Mouse (Mus musculus) heart, adult 2 months (tissue): ENCODE data around the gene Acat3. TPM values are rescaled to one million over a fixed set of nuclear protein-coding genes. Genes with fewer than 3 reads are reported as not detected.
A peak's percentile ranks its signal among the peaks of the same experiment; 100 is the strongest.
"Not testable (repeated sequence)": the region's sequence is repeated elsewhere in the genome, so short reads cannot be mapped to it uniquely, and the experiment has no call there.

ENCODE experiments used
- DNase-seq, 2 experiments: peaks; one replicate each; pipeline ENCODE4 v3.0.0; 2021
- H3K27ac ChIP-seq: fragments of 200-600 bp; 2 replicates; pipeline ENCODE4 v1.8.1; 2022
- H3K27me3 ChIP-seq: fragments of 200-500 bp; 2 replicates; pipeline ENCODE4 v1.6.1; 2012; ENCODE audit warnings: mild to moderate bottlenecking, low read length, inconsistent platforms, mixed read lengths; ENCODE audit not compliant: control insufficient read depth, insufficient read depth
- H3K36me3 ChIP-seq: fragments of 200-500 bp; 2 replicates; pipeline ENCODE4 v1.6.1; 2012; ENCODE audit warnings: low read length, inconsistent platforms; ENCODE audit not compliant: control insufficient read depth, insufficient read depth
- H3K4me1 ChIP-seq: fragments of 200-500 bp; 2 replicates; pipeline ENCODE4 v1.6.1; 2011; ENCODE audit warnings: low read length; ENCODE audit not compliant: control insufficient read depth, insufficient read depth
- H3K4me3 ChIP-seq: fragments of 200-600 bp; 2 replicates; pipeline ENCODE4 v1.8.1; 2022
- H3K79me2 ChIP-seq: fragments of 200-500 bp; replicated peaks from 2 replicates; pipeline ENCODE4 v1.6.1; 2012; ENCODE audit warnings: mild to moderate bottlenecking, inconsistent platforms, low read length, moderate library complexity, mixed read lengths; ENCODE audit not compliant: control insufficient read depth, insufficient read depth
- H3K9ac ChIP-seq: fragments of 200-500 bp; 2 replicates; pipeline ENCODE4 v1.6.1; 2012; ENCODE audit warnings: low read depth, mild to moderate bottlenecking, control low read depth, inconsistent platforms, low read length, mixed read lengths
- CTCF ChIP-seq: fragments of 200-600 bp; IDR thresholded peaks from 2 replicates; pipeline ENCODE4 v1.8.1; 2022; ENCODE audit warnings: antibody characterized with exemption, mild to moderate bottlenecking, moderate library complexity
- EP300 ChIP-seq: fragments of 200-500 bp; IDR thresholded peaks from 2 replicates; pipeline ENCODE4 v1.6.1; 2011; ENCODE audit warnings: low read depth, low read length, control low read depth; ENCODE audit not compliant: insufficient read depth
- POLR2A ChIP-seq: fragments of 200-500 bp; IDR thresholded peaks from 2 replicates; pipeline ENCODE4 v1.6.1; 2011; ENCODE audit warnings: mild to moderate bottlenecking, low read depth, low read length, control low read depth; ENCODE audit not compliant: insufficient read depth
- WGBS: fragments of 180-500 bp; shearing (Covaris S2); methylation state at CpG from one replicate; pipeline ENCODE4 v1.1.7; 2018; 5-methylcytosine and 5-hydroxymethylcytosine counted together
- intact Hi-C: fragments of 180-260 bp; cut with DNase I; formaldehyde crosslinking; loops from one replicate; pipeline ENCODE4 v1.15.1; 2025
- polyA plus RNA-seq: library from polyadenylated mRNA; depleted of rRNA; stranded (reverse); fragments of >200 nt; gene quantifications from 2 replicates; pipeline ENCODE4 v1.2.3, GENCODE M21; 2012
- total RNA-seq, 2 experiments: library from RNA; stranded (reverse); gene quantifications; 2 replicates each; pipeline ENCODE4 v1.2.3; 2021

Acat3 gene
- total and polyA plus RNA-seq, 3 experiments = 0.33 TPM; not detected in 2

DNA sequence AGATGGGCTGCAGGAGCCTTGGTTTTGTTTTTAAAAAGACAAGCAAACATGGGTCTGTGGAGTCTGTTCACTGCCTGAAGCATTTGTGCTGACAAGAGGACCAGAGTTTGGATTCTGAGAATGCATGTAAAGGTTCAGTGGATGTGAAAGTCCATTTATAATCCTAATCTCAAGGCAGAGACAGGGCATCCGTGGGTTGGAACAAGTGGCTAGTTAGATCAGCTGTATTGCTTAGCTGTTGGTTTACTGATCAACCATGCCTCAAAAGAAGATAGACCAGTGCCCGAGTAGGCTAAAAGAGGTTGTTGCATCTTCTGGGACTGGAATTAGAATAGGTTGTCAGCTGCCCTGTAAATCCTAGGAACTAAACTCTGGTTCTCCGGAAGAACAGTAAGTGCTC is 23.1 kb upstream of the Acat3 start:
- intact Hi-C loops = loop anchor here (5.0 kb wide), 1 partner anchor 46 kb away; the partner anchor contains the start of genes Mrpl18 and Tcp1
- H3K4me1 ChIP-seq = peaks cover 3% of the 10 kb centered on the region; the same call in 1 of the 2 replicates
- no peaks in the 10 kb centered on the region for H3K79me2 ChIP-seq
- no peaks in the 10 kb centered on the region for H3K36me3 ChIP-seq
- no peak overlapping the region for H3K27ac ChIP-seq
- 69% methylated on average over 3 of the region's 3 CpGs for WGBS
- no peak for DNase-seq
- no peak for TF ChIP-seq EP300
- no peak for TF ChIP-seq CTCF
- TF ChIP-seq POLR2A = no peak
- H3K27me3 ChIP-seq = no peaks in the 10 kb centered on the region
- no peak overlapping the region for H3K9ac ChIP-seq
- H3K4me3 ChIP-seq = no peak overlapping the region

DNA sequence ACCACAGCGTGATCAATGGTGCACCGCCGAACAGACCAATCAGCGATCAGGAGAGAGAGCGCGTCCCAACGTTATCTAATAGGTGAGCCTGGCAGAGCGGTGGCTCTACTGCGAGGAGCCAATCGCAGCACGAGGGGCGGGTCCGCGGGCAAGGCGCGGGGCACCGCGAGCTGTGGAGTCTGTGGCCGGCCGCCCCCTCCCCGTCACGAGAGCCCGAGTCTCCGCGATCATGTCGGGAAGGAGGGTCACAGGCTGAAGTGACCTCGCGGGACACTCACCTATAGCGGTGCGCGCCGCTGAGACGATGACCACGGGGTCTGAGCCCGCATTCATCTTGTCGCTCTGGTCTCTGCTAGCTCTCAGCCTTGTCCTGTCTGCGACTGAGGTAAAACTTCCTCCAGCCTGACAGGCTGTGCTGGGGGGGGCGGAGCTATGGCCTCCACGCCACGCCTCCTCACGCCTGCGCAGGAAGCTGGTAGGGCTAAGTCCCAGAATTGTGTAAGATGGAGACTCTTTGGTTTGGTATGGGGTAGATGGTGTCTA is 20.0 kb upstream of the Acat3 start, which contains the start of gene Acat2:
Gene Acat2 (minus strand): TSS at position 417 of the 543 bp plus-strand sequence.
- WGBS = under 1% methylated on average over 42 of the region's 42 CpGs
- Histone ChIP-seq H3K27ac (peak within 1 kb of the TSS; percentile 86), H3K4me1 (peaks cover 3% of the 10 kb centered on the region; the same call in 1 of the 2 replicates), H3K9ac (peak within 1 kb of the TSS; percentile 78), H3K36me3 (no peaks in the 10 kb centered on the region), H3K79me2 (no peaks in the 10 kb centered on the region), H3K27me3 (no peaks in the 10 kb centered on the region), H3K4me3 (peak within 1 kb of the TSS; percentile 89)
- TF ChIP-seq POLR2A (peak; percentile 96), EP300 (no peak), CTCF (no peak)
- intact Hi-C loops = loop anchor here (1.0 to 5.0 kb wide), 3 partner anchors 32 to 49 kb away; partner anchors contain the start of genes Mrpl18 and Tcp1
- peak; percentile 93 to 94 for DNase-seq

DNA sequence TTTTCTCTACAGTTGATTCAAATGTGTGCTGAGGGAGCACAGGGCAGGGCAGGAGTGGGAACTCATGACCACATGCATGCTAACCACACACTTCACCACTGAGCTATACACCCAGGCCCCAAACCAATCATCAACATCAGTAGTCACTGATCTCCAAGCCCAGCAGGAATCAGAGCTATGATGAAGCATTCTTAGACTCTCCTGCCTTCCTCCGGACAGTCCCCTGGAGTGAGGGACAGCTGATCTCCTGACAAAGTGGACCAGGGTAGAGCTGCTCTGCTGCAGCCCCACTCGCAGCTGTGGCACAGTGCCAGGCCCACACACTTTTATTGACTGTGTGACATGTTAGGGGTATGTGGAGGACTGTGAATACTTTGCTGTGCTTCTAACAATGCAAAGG is 19.0 kb upstream of the Acat3 start:
- 45% methylated on average over 2 of the region's 2 CpGs for WGBS

DNA sequence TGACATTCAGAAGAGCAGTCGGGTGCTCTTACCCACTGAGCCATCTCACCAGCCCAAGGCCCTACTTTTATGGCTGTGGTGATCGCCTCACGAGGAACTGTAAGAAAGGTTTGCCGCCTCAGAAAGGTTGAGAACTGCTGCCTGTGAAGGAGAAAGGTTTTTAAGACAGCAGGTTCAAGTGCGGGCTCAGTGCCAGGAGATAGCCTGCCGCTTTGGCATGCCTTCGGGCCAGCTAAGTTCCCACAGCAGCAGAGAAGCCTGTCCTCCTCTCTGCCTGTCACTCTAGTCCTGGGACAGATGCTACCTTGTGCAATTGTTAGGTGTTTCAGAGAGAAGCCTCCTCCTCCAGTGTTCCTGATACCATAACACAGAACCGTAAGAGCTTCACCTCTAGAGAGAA is 16.3 kb upstream of the Acat3 start:
- H3K4me3 ChIP-seq = no peak overlapping the region
- H3K9ac ChIP-seq = no peak overlapping the region
- 86% methylated on average over 8 of the region's 8 CpGs for WGBS
- peaks cover 3% of the 10 kb centered on the region; the same call in 1 of the 2 replicates for H3K4me1 ChIP-seq
- no peaks in the 10 kb centered on the region for H3K36me3 ChIP-seq
- intact Hi-C loops = no loop called here
- H3K27me3 ChIP-seq = no peaks in the 10 kb centered on the region
- DNase-seq = no peak
- TF ChIP-seq POLR2A (no peak), CTCF (no peak), EP300 (no peak)
- no peaks in the 10 kb centered on the region for H3K79me2 ChIP-seq
- no peak overlapping the region for H3K27ac ChIP-seq

More for the DNA sequence above, 19.0 kb upstream of the Acat3 start:
- H3K27me3 ChIP-seq, H3K4me3 ChIP-seq, intact Hi-C loops, H3K4me1 ChIP-seq, H3K9ac ChIP-seq, H3K36me3 ChIP-seq, H3K27ac ChIP-seq, DNase-seq, H3K79me2 ChIP-seq: not testable (repeated sequence)

DNA sequence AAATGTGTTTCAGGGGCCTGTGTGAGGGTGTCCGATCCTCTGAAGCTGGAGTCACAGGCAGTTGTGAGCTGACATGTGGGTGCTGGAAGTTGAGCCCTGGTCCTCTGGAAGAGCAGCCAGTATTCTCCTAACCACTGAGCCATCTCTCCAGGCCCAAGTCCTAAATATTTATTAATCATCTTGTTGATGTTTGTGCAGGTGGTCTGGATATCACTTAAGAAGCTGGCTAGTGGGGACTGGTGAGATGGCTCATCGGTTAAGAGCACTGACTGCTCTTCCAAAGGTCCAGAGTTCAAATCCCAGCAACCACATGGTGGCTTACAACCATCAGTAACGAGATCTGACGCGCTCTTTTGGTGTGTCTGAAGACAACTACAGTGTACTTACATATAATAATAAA is 9.3 kb upstream of the Acat3 start:
- no peaks in the 10 kb centered on the region for H3K36me3 ChIP-seq
- WGBS = 92% methylated on average over 5 of the region's 5 CpGs
- no peak overlapping the region for H3K27ac ChIP-seq
- no peaks in the 10 kb centered on the region for H3K27me3 ChIP-seq
- intact Hi-C loops = no loop called here
- no peaks in the 10 kb centered on the region for H3K4me1 ChIP-seq
- no peak for TF ChIP-seq EP300
- no peak for TF ChIP-seq CTCF
- TF ChIP-seq POLR2A = no peak
- no peak for DNase-seq
- no peak overlapping the region for H3K4me3 ChIP-seq
- H3K9ac ChIP-seq = no peak overlapping the region
- no peaks in the 10 kb centered on the region for H3K79me2 ChIP-seq

DNA sequence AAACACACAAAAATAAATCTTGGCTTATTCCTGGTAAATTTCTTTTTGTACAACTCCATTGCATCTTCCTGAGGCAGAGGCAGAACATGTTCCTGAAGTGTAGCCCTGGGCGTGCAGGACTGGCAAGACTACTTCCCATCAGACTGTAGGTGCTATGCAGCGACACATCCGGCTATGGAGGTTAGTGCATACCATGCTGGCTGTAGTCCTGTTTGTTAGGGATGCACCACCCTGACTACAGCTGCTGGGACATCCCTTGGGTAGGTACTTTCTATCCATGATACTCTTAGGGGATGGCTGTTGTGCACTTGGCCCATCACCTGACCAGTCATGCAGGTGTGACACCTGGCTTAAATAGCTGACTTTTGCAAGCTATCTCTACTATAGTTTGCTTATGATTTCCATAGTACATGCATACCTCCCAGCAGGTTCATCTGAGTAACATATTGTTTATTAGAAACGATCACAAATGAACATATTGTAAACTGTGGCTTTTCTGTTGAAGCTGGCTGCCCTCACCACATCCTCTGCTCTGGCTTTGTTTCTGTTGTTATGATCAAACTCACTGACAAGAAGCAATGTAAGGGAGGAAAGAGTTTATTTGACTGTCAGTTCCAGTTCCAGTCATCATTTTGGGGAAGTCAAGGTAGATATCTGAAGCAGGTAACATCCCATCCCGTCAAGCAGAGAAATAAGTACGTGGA is 2.2 kb upstream of the Acat3 start:
- TF ChIP-seq CTCF (no peak), POLR2A (no peak), EP300 (no peak)
- 94% methylated on average over 6 of the region's 6 CpGs for WGBS

More for the DNA sequence above, 2.2 kb upstream of the Acat3 start:
- H3K36me3 ChIP-seq = no peaks in the 10 kb centered on the region
- no peak overlapping the region for H3K27ac ChIP-seq
- intact Hi-C loops = no loop called here
- H3K27me3 ChIP-seq = no peaks in the 10 kb centered on the region; the same call in 1 of the 2 replicates
- DNase-seq = no peak
- no peak overlapping the region for H3K9ac ChIP-seq
- no peak overlapping the region for H3K4me3 ChIP-seq
- no peaks in the 10 kb centered on the region for H3K4me1 ChIP-seq
- H3K79me2 ChIP-seq = no peaks in the 10 kb centered on the region
